Mouse (Mus musculus): ENCODE data around the gene Elavl3. TPM values are rescaled to one million over a fixed set of nuclear protein-coding genes. Genes with fewer than 3 reads are reported as not detected.

Elavl3 gene
- polyA plus RNA-seq (2015; fragmentation: Nextera tagmentation; extraction: Ambion mirVana): 2.5 and 3.0 TPM in 2 replicates

GRCm38 (mm10) chr9:22051958-22052254, at the start of gene Elavl3:
Gene Elavl3, minus strand, starts transcription at chr9:22052023.
- peaks cover 24% of the 10 kb centered on the region for H3K4me1 ChIP-seq
- H3K4me2 ChIP-seq: peak within 1 kb of the TSS; percentile 71
- peak within 1 kb of the TSS; percentile 42 for H3K4me3 ChIP-seq
- H3K27ac ChIP-seq: no peak within 1 kb of the TSS
- H3K36me3 ChIP-seq: peaks cover 1% of the 10 kb centered on the region
- no peaks in the 10 kb centered on the region for H3K9me3 ChIP-seq
- peaks cover 94% of the 10 kb centered on the region for H3K27me3 ChIP-seq
- 1% methylated on average over 28 of the region's 28 CpGs for WGBS
- ATAC-seq (ENCODE audit: insufficient number of reproducible peaks, insufficient read depth, low FRiP score, low TSS enrichment, low read depth): no peak
- peak within 1 kb of the TSS; percentile 32; the same call in 1 of the 2 replicates for H3K9ac ChIP-seq

- no peak overlapping the region for H3K9ac ChIP-seq
- no peaks in the 10 kb centered on the region for H3K9me3 ChIP-seq
- H3K4me2 ChIP-seq: peak overlapping the region; percentile 28
- H3K4me3 ChIP-seq: peak overlapping the region; percentile 1; the same call in 1 of the 2 replicates
- H3K27me3 ChIP-seq: peaks cover 52% of the 10 kb centered on the region
- H3K4me1 ChIP-seq: peaks cover 11% of the 10 kb centered on the region; the same call in 1 of the 2 replicates
- ATAC-seq (ENCODE audit: insufficient number of reproducible peaks, insufficient read depth, low FRiP score, low TSS enrichment, low read depth): no peak
- no peak overlapping the region for H3K27ac ChIP-seq
- WGBS: 1% methylated on average over 18 of the region's 18 CpGs
- H3K36me3 ChIP-seq: no peaks in the 10 kb centered on the region
Measured at GRCm38 (mm10) chr9:22099922-22100321, 48.1 kb upstream of the Elavl3 start.

- peaks cover 52% of the 10 kb centered on the region for H3K27me3 ChIP-seq
- H3K36me3 ChIP-seq: no peaks in the 10 kb centered on the region
- peak within 1 kb of the TSS; percentile 36 for H3K4me2 ChIP-seq
- 6% methylated on average over 14 of the region's 14 CpGs for WGBS
- no peak within 1 kb of the TSS for H3K9ac ChIP-seq
- ATAC-seq (ENCODE audit: insufficient number of reproducible peaks, insufficient read depth, low FRiP score, low TSS enrichment, low read depth): no peak
- H3K9me3 ChIP-seq: no peaks in the 10 kb centered on the region
- peak within 1 kb of the TSS; percentile 1; the same call in 1 of the 2 replicates for H3K4me3 ChIP-seq
- peaks cover 11% of the 10 kb centered on the region; the same call in 1 of the 2 replicates for H3K4me1 ChIP-seq
- H3K27ac ChIP-seq: no peak within 1 kb of the TSS
Measured at GRCm38 (mm10) chr9:22098993-22099696, 47.3 kb upstream of the Elavl3 start, which contains the start of gene Cnn1. Gene Cnn1, plus strand, starts transcription at chr9:22099216.

- peak overlapping the region; percentile 67 for H3K9ac ChIP-seq
- no peaks in the 10 kb centered on the region for H3K36me3 ChIP-seq
- no peak overlapping the region for H3K27ac ChIP-seq
- H3K9me3 ChIP-seq: no peaks in the 10 kb centered on the region
- peaks cover 41% of the 10 kb centered on the region for H3K27me3 ChIP-seq
- WGBS: 2% methylated on average over 24 of the region's 24 CpGs
- peaks cover 11% of the 10 kb centered on the region; the same call in 1 of the 2 replicates for H3K4me1 ChIP-seq
- H3K4me2 ChIP-seq: peak overlapping the region; percentile 74
- ATAC-seq (ENCODE audit: insufficient number of reproducible peaks, insufficient read depth, low FRiP score, low TSS enrichment, low read depth): no peak
- peak overlapping the region; percentile 42 for H3K4me3 ChIP-seq
Measured at GRCm38 (mm10) chr9:22095854-22096307, 44.1 kb upstream of the Elavl3 start.

- H3K9me3 ChIP-seq: no peaks in the 10 kb centered on the region
- peaks cover 10% of the 10 kb centered on the region for H3K27me3 ChIP-seq
- H3K9ac ChIP-seq: no peak overlapping the region
- WGBS: 82% methylated on average over 6 of the region's 6 CpGs
- H3K36me3 ChIP-seq: no peaks in the 10 kb centered on the region
- no peak overlapping the region for H3K4me3 ChIP-seq
- no peak for ATAC-seq (ENCODE audit: insufficient number of reproducible peaks, insufficient read depth, low FRiP score, low TSS enrichment, low read depth)
- H3K4me2 ChIP-seq: no peak overlapping the region
- H3K27ac ChIP-seq: no peak overlapping the region
- H3K4me1 ChIP-seq: no peaks in the 10 kb centered on the region
Measured at GRCm38 (mm10) chr9:22092746-22093145, 40.9 kb upstream of the Elavl3 start.

GRCm38 (mm10) chr9:22089986-22090385, 38.2 kb upstream of the Elavl3 start:
- H3K4me1 ChIP-seq: peaks cover 7% of the 10 kb centered on the region
- no peak for ATAC-seq (ENCODE audit: insufficient number of reproducible peaks, insufficient read depth, low FRiP score, low TSS enrichment, low read depth)
- H3K4me3 ChIP-seq: no peak overlapping the region
- no peaks in the 10 kb centered on the region for H3K27me3 ChIP-seq
- H3K27ac ChIP-seq: no peak overlapping the region
- H3K9ac ChIP-seq: no peak overlapping the region
- WGBS: 88% methylated on average over 7 of the region's 7 CpGs
- no peaks in the 10 kb centered on the region for H3K9me3 ChIP-seq
- H3K36me3 ChIP-seq: no peaks in the 10 kb centered on the region
- H3K4me2 ChIP-seq: no peak overlapping the region

GRCm38 (mm10) chr9:22089281-22089680, 37.5 kb upstream of the Elavl3 start:
- H3K4me1 ChIP-seq: peaks cover 7% of the 10 kb centered on the region
- no peak overlapping the region for H3K9ac ChIP-seq
- 96% methylated on average over 7 of the region's 7 CpGs for WGBS
- no peak for ATAC-seq (ENCODE audit: insufficient number of reproducible peaks, insufficient read depth, low FRiP score, low TSS enrichment, low read depth)
- H3K27me3 ChIP-seq: no peaks in the 10 kb centered on the region
- H3K27ac ChIP-seq: no peak overlapping the region
- H3K4me3 ChIP-seq: no peak overlapping the region
- H3K9me3 ChIP-seq: no peaks in the 10 kb centered on the region
- no peaks in the 10 kb centered on the region for H3K36me3 ChIP-seq
- H3K4me2 ChIP-seq: no peak overlapping the region

- Histone ChIP-seq H3K4me2 (no peak overlapping the region), H3K27ac (no peak overlapping the region), H3K36me3 (peaks cover 7% of the 10 kb centered on the region; the same call in 1 of the 2 replicates), H3K4me1 (peaks cover 10% of the 10 kb centered on the region), H3K4me3 (no peak overlapping the region), H3K9ac (no peak overlapping the region), H3K9me3 (no peaks in the 10 kb centered on the region), H3K27me3 (no peaks in the 10 kb centered on the region)
- no peak for ATAC-seq (ENCODE audit: insufficient number of reproducible peaks, insufficient read depth, low FRiP score, low TSS enrichment, low read depth)
- WGBS: 80% methylated on average over 2 of the region's 2 CpGs
Measured at GRCm38 (mm10) chr9:22087034-22087618, 35.3 kb upstream of the Elavl3 start.

GRCm38 (mm10) chr9:22086012-22086411, 34.2 kb upstream of the Elavl3 start:
- Histone ChIP-seq H3K4me2 (peak overlapping the region; percentile 77), H3K9me3 (no peaks in the 10 kb centered on the region), H3K27ac (peak overlapping the region; percentile 79; the same call in 1 of the 2 replicates), H3K27me3 (no peaks in the 10 kb centered on the region), H3K4me3 (peak overlapping the region; percentile 74), H3K36me3 (peaks cover 7% of the 10 kb centered on the region; the same call in 1 of the 2 replicates), H3K9ac (peak overlapping the region; percentile 83), H3K4me1 (peaks cover 10% of the 10 kb centered on the region)
- 80% methylated on average over 6 of the region's 6 CpGs for WGBS
- ATAC-seq (ENCODE audit: insufficient number of reproducible peaks, insufficient read depth, low FRiP score, low TSS enrichment, low read depth): no peak

- peak; percentile 95 for ATAC-seq (ENCODE audit: insufficient number of reproducible peaks, insufficient read depth, low FRiP score, low TSS enrichment, low read depth)
- Histone ChIP-seq H3K4me3 (peak within 1 kb of the TSS; percentile 74), H3K9ac (peak within 1 kb of the TSS; percentile 83), H3K4me1 (peaks cover 10% of the 10 kb centered on the region), H3K4me2 (peak within 1 kb of the TSS; percentile 77), H3K27ac (peak within 1 kb of the TSS; percentile 79), H3K27me3 (no peaks in the 10 kb centered on the region), H3K9me3 (no peaks in the 10 kb centered on the region), H3K36me3 (peaks cover 11% of the 10 kb centered on the region; the same call in 1 of the 2 replicates)
- under 1% methylated on average over 48 of the region's 48 CpGs for WGBS
Measured at GRCm38 (mm10) chr9:22085022-22085834, 33.4 kb upstream of the Elavl3 start, which contains the start of gene Ecsit. Gene Ecsit, minus strand, starts transcription at chr9:22085438.

- Histone ChIP-seq H3K36me3 (peaks cover 11% of the 10 kb centered on the region; the same call in 1 of the 2 replicates), H3K27ac (peak overlapping the region; percentile 60; the same call in 1 of the 2 replicates), H3K4me3 (peak overlapping the region; percentile 74), H3K27me3 (no peaks in the 10 kb centered on the region), H3K9me3 (no peaks in the 10 kb centered on the region), H3K9ac (peak overlapping the region; percentile 83), H3K4me1 (peaks cover 10% of the 10 kb centered on the region), H3K4me2 (peak overlapping the region; percentile 77)
- no peak for ATAC-seq (ENCODE audit: insufficient number of reproducible peaks, insufficient read depth, low FRiP score, low TSS enrichment, low read depth)
- WGBS: 27% methylated on average over 4 of the region's 4 CpGs
Measured at GRCm38 (mm10) chr9:22084667-22085021, 32.8 kb upstream of the Elavl3 start.
